Mouse (Mus musculus): Measurements from ENCODE around the gene Tcl1b2. TPM values are rescaled to one million over a fixed set of nuclear protein-coding genes. Genes with fewer than 3 reads are reported as not detected.
"Not testable (repeated sequence)": the region's sequence is repeated elsewhere in the genome, so short reads cannot be mapped to it uniquely, and the experiment has no call there.

The Tcl1b2 gene
- polyA plus RNA-seq, 1 experiment, result not detected

GRCm38 (mm10) chr12:105159390-105159789, 13.6 kb downstream of the Tcl1b2 start, which contains the start of gene Tcl1b1:
Tcl1b1 (plus strand) TSS chr12:105159690.
- Histone ChIP-seq H3K4me1 (ENCODE audit: control insufficient read depth, insufficient read depth, low read length) (no peaks in the 10 kb centered on the region), H3K27ac (ENCODE audit: insufficient read depth, low read length) (no peak within 1 kb of the TSS), H3K4me3 (ENCODE audit: insufficient read depth, low read length) (no peak within 1 kb of the TSS)
- TF ChIP-seq CTCF (IDR thresholded peaks at IDR 0.05; ENCODE audit: extremely low read depth, insufficient read depth, low read length), result no peak
- no peak for TF ChIP-seq POLR2A (IDR thresholded peaks at IDR 0.05; ENCODE audit: extremely low read depth, insufficient read depth, low read length)

- H3K4me3 ChIP-seq (ENCODE audit: insufficient read depth, low read length), result no peak overlapping the region
- H3K27ac ChIP-seq (ENCODE audit: insufficient read depth, low read length), result no peak overlapping the region
- TF ChIP-seq CTCF (IDR thresholded peaks at IDR 0.05; ENCODE audit: extremely low read depth, insufficient read depth, low read length) (no peak), POLR2A (IDR thresholded peaks at IDR 0.05; ENCODE audit: extremely low read depth, insufficient read depth, low read length) (no peak)
- H3K4me1 ChIP-seq (ENCODE audit: control insufficient read depth, insufficient read depth, low read length), result no peaks in the 10 kb centered on the region
Observed at GRCm38 (mm10) chr12:105166734-105167133, 20.9 kb downstream of the Tcl1b2 start.

- Histone ChIP-seq H3K27ac (ENCODE audit: insufficient read depth, low read length) (no peak overlapping the region), H3K4me1 (ENCODE audit: control insufficient read depth, insufficient read depth, low read length) (no peaks in the 10 kb centered on the region), H3K4me3 (ENCODE audit: insufficient read depth, low read length) (no peak overlapping the region)
- TF ChIP-seq POLR2A (IDR thresholded peaks at IDR 0.05; ENCODE audit: extremely low read depth, insufficient read depth, low read length) (no peak), CTCF (IDR thresholded peaks at IDR 0.05; ENCODE audit: extremely low read depth, insufficient read depth, low read length) (no peak)
Observed at GRCm38 (mm10) chr12:105173366-105173765, 27.6 kb downstream of the Tcl1b2 start.

- not testable (repeated sequence) for H3K27ac ChIP-seq (ENCODE audit: insufficient read depth, low read length); H3K4me1 ChIP-seq (ENCODE audit: control insufficient read depth, insufficient read depth, low read length); H3K4me3 ChIP-seq (ENCODE audit: insufficient read depth, low read length)
Observed at GRCm38 (mm10) chr12:105174318-105174717, 28.5 kb downstream of the Tcl1b2 start.

GRCm38 (mm10) chr12:105176044-105176443, 30.2 kb downstream of the Tcl1b2 start, which contains the start of gene Tcl1b5:
Tcl1b5 (plus strand) TSS chr12:105176344.
- H3K27ac ChIP-seq (ENCODE audit: insufficient read depth, low read length); H3K4me1 ChIP-seq (ENCODE audit: control insufficient read depth, insufficient read depth, low read length); H3K4me3 ChIP-seq (ENCODE audit: insufficient read depth, low read length): not testable (repeated sequence)

GRCm38 (mm10) chr12:105181040-105181644, 35.3 kb downstream of the Tcl1b2 start:
- not testable (repeated sequence) for H3K4me3 ChIP-seq (ENCODE audit: insufficient read depth, low read length); H3K27ac ChIP-seq (ENCODE audit: insufficient read depth, low read length); H3K4me1 ChIP-seq (ENCODE audit: control insufficient read depth, insufficient read depth, low read length)

- not testable (repeated sequence) for H3K4me3 ChIP-seq (ENCODE audit: insufficient read depth, low read length); H3K4me1 ChIP-seq (ENCODE audit: control insufficient read depth, insufficient read depth, low read length)
Observed at GRCm38 (mm10) chr12:105188980-105189379, 43.2 kb downstream of the Tcl1b2 start.

GRCm38 (mm10) chr12:105190743-105191142, 44.9 kb downstream of the Tcl1b2 start, which contains the start of gene Tcl1b3:
Tcl1b3 (plus strand) TSS chr12:105191043.
- H3K27ac ChIP-seq (ENCODE audit: insufficient read depth, low read length); H3K4me1 ChIP-seq (ENCODE audit: control insufficient read depth, insufficient read depth, low read length); H3K4me3 ChIP-seq (ENCODE audit: insufficient read depth, low read length): not testable (repeated sequence)

More at GRCm38 (mm10) chr12:105188980-105189379, 43.2 kb downstream of the Tcl1b2 start:
- H3K27ac ChIP-seq (ENCODE audit: insufficient read depth, low read length), result not testable (repeated sequence)

GRCm38 (mm10) chr12:105199684-105200497, 54.1 kb downstream of the Tcl1b2 start:
- not testable (repeated sequence) for H3K4me3 ChIP-seq (ENCODE audit: insufficient read depth, low read length); H3K4me1 ChIP-seq (ENCODE audit: control insufficient read depth, insufficient read depth, low read length); H3K27ac ChIP-seq (ENCODE audit: insufficient read depth, low read length)

GRCm38 (mm10) chr12:105201657-105202056, 55.8 kb downstream of the Tcl1b2 start, which contains the start of gene Tcl1b4:
Tcl1b4 (plus strand) TSS chr12:105201957.
- H3K27ac ChIP-seq (ENCODE audit: insufficient read depth, low read length); H3K4me3 ChIP-seq (ENCODE audit: insufficient read depth, low read length); H3K4me1 ChIP-seq (ENCODE audit: control insufficient read depth, insufficient read depth, low read length): not testable (repeated sequence)

Other genes with a start within 250 kb of the Tcl1b2 start
- gene Syne3, start 136.2 kb upstream of the Tcl1b2 start, polyA plus RNA-seq (2012; rRNA removed), result 0.68 and 0.90 TPM in 2 replicates
- 64.3 and 69.7 TPM in 2 replicates for gene Glrx5, start 113.3 kb upstream of the Tcl1b2 start, polyA plus RNA-seq (2012; rRNA removed)
- gene Tcl1b1, start 13.7 kb downstream of the Tcl1b2 start, polyA plus RNA-seq (2012; rRNA removed), result not detected in 2 replicates
- not detected in 2 replicates for gene Tcl1b5, start 30.3 kb downstream of the Tcl1b2 start, polyA plus RNA-seq (2012; rRNA removed)
- not detected in 2 replicates for gene Tcl1b3, start 45.0 kb downstream of the Tcl1b2 start, polyA plus RNA-seq (2012; rRNA removed)
- gene Tcl1b4, start 55.9 kb downstream of the Tcl1b2 start, polyA plus RNA-seq (2012; rRNA removed), result not detected in 2 replicates
- gene Tcl1, start 76.8 kb downstream of the Tcl1b2 start, polyA plus RNA-seq (2012; rRNA removed), result not detected in 2 replicates
- gene Tunar, start 187.9 kb downstream of the Tcl1b2 start, polyA plus RNA-seq (2012; rRNA removed), result 4.7 and 5.9 TPM in 2 replicates

All from cortical plate, adult 2 months (tissue).